Mouse (Mus musculus) heart, embryonic 14.5 days (tissue): ENCODE results near the gene Smim11. TPM values are rescaled to one million over a fixed set of nuclear protein-coding genes. Genes with fewer than 3 reads are reported as not detected.

Experiments
- ATAC-seq: fragments of 200-750 bp; cut with Nextera tagmentation; 2 replicates; pipeline ENCODE4 v1.8.0; 2017; ENCODE audit warnings: low read depth, moderate TSS enrichment; ENCODE audit not compliant: insufficient number of reproducible peaks, insufficient read depth, low FRiP score
- H3K27ac ChIP-seq, 2 experiments: fragments of 200-500 bp in 1 of 2; fragments of 300-500 bp in 1 of 2; sonication (generic) in 1 of 2; replicated peaks in 1 of 2; 2 replicates each; pipeline ENCODE4 v1.5.1; 2012 to 2014; ENCODE audit warnings: low read depth in 2 of 2, low read length in 2 of 2, control low read depth in 1 of 2, mild to moderate bottlenecking in 1 of 2, mixed read lengths in 1 of 2; ENCODE audit not compliant: control insufficient read depth in 1 of 2, insufficient read depth in 1 of 2
- H3K27me3 ChIP-seq: fragments of 300-500 bp; sonication (generic); 2 replicates; pipeline ENCODE4 v1.6.1; 2014; ENCODE audit warnings: mild to moderate bottlenecking, low read length, control low read depth; ENCODE audit not compliant: control insufficient read depth, insufficient read depth
- H3K36me3 ChIP-seq: fragments of 300-500 bp; sonication (generic); 2 replicates; pipeline ENCODE4 v1.6.1; 2014; ENCODE audit warnings: mild to moderate bottlenecking, control low read depth, low read length, mixed read lengths; ENCODE audit not compliant: control insufficient read depth, insufficient read depth
- H3K4me1 ChIP-seq, 2 experiments: fragments of 200-500 bp in 1 of 2; fragments of 300-500 bp in 1 of 2; sonication (generic) in 1 of 2; 2 replicates each; pipeline ENCODE4 v1.6.1; 2012 to 2014; ENCODE audit warnings: low read length in 2 of 2, control low read depth in 1 of 2, mixed read lengths in 1 of 2; ENCODE audit not compliant: control insufficient read depth in 2 of 2, insufficient read depth in 2 of 2
- H3K4me2 ChIP-seq: fragments of 300-500 bp; sonication (generic); 2 replicates; pipeline ENCODE4 v1.6.1; 2014; ENCODE audit warnings: mild to moderate bottlenecking, low read length
- H3K4me3 ChIP-seq, 2 experiments: fragments of 200-500 bp in 1 of 2; fragments of 300-500 bp in 1 of 2; sonication (generic) in 1 of 2; 2 replicates each; pipeline ENCODE4 v1.5.1; 2012 to 2014; ENCODE audit warnings: low read length in 2 of 2, mild to moderate bottlenecking in 2 of 2, control low read depth in 1 of 2, low read depth in 1 of 2, moderate library complexity in 1 of 2; ENCODE audit not compliant: control insufficient read depth in 1 of 2, insufficient read depth in 1 of 2
- H3K9ac ChIP-seq: fragments of 300-500 bp; sonication (generic); 2 replicates; pipeline ENCODE4 v1.6.1; 2014; ENCODE audit warnings: mild to moderate bottlenecking, low read length
- H3K9me3 ChIP-seq: fragments of 300-500 bp; sonication (generic); 2 replicates; pipeline ENCODE4 v1.6.1; 2016; ENCODE audit warnings: low read length, control low read depth; ENCODE audit not compliant: control insufficient read depth
- WGBS: fragments of 180-500 bp; shearing (Covaris S2); extraction: QIAGEN DNeasy Blood & Tissue Kit; methylation state at CpG from one replicate; pipeline ENCODE4 v1.1.7; 2014; 5-methylcytosine and 5-hydroxymethylcytosine counted together
- polyA plus RNA-seq: library from polyadenylated mRNA; unstranded; fragments of >200 nt; fragmentation: Nextera tagmentation; extraction: Ambion mirVana; gene quantifications from 2 replicates; pipeline ENCODE4 v1.2.1, GENCODE M21; 2014

Smim11 gene
- polyA plus RNA-seq, 1 experiment from 2014 or later, result 132 TPM

DNA sequence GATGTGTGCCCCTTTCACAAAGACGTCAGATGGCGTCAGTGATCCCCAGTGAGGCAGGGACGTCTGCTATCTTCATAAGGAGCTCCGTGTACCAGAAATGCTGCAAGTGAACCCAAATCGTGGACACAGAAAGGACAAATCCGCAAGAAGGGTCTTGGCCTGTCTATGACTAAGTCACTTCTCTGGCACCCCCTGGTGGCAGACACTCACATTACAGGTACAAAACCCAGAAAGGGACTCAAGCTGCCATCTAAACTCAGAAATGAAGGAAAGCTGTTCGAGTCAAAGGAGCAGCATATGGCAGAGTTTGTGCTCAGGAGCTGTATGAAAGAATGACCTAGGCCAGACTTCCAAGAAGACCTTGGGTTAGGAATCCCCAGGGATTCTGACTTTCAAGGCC lies 14.5 kb upstream of the Smim11 start:
- Histone ChIP-seq H3K9me3 (no peaks in the 10 kb centered on the region), H3K36me3 (no peaks in the 10 kb centered on the region), H3K4me1 (peaks cover 0 to 3% of the 10 kb centered on the region in 2 experiments; a peak in 1 of 4 replicates), H3K9ac (no peak overlapping the region), H3K27me3 (no peaks in the 10 kb centered on the region), H3K4me2 (no peak overlapping the region), H3K27ac (no peak overlapping the region), H3K4me3 (no peak overlapping the region)
- WGBS, result 9% methylated on average over 7 of the region's 7 CpGs
- ATAC-seq, result no peak

GRCm38 (mm10) chr16:92288778-92289177 lies 12.3 kb upstream of the Smim11 start:
- ATAC-seq, result no peak
- Histone ChIP-seq H3K4me1 (peaks cover 0 to 3% of the 10 kb centered on the region in 2 experiments; a peak in 1 of 4 replicates), H3K4me3 (no peak overlapping the region), H3K27me3 (no peaks in the 10 kb centered on the region), H3K4me2 (no peak overlapping the region), H3K36me3 (no peaks in the 10 kb centered on the region), H3K9ac (no peak overlapping the region), H3K9me3 (no peaks in the 10 kb centered on the region), H3K27ac (no peak overlapping the region)
- WGBS, result 76% methylated on average over 9 of the region's 9 CpGs

DNA sequence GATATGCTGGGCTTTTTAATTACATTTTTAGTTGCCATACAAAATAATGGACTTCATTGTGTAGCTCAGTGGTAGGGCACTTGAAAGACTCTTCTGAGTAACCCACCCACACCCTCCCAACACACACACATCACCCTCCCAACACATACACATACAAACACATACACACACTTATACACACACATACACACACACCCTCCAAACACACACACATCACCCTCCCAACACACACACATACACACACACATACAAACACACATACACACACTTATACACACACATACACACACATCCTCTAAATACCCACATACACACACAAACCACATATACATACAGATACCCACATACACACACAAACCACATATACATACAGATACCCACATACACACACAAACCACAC lies 11.0 kb upstream of the Smim11 start:
- no peaks in the 10 kb centered on the region for H3K9me3 ChIP-seq
- H3K4me3 ChIP-seq, result no peak overlapping the region
- peaks cover 2 to 4% of the 10 kb centered on the region in 2 experiments; a peak in 1 of 4 replicates for H3K4me1 ChIP-seq
- H3K4me2 ChIP-seq, result no peak overlapping the region
- H3K36me3 ChIP-seq, result no peaks in the 10 kb centered on the region
- H3K9ac ChIP-seq, result no peak overlapping the region
- no peaks in the 10 kb centered on the region for H3K27me3 ChIP-seq
- no peak for ATAC-seq
- no peak overlapping the region for H3K27ac ChIP-seq

DNA sequence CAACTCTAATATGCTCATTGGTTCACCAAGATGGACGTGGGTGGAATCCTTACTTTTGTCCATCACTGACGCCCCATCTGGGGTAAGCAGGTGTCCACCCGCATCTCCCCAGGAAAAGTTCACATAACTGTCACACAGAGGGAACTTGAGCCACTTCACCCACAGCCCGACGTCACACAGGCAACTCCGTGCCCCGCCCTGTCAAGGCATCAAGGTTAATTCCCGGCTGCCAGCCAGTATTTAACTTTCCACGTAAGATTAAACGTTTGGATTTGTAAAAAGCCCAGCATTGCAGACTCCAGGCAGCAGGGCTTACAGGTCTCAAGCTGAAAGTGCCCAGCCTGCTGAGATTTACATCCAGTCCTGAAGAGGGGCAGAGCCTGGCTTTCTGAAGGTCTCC lies 9.0 kb upstream of the Smim11 start, which contains the start of gene Kcne2:
Gene Kcne2, plus strand, starts transcription at position 289 of the 400 bp plus-strand sequence.
- H3K27ac ChIP-seq, result no peak within 1 kb of the TSS
- no peak for ATAC-seq
- 65% methylated on average over 10 of the region's 10 CpGs for WGBS
- peaks cover 5 to 11% of the 10 kb centered on the region in 2 experiments; a peak in 2 of 4 replicates for H3K4me1 ChIP-seq
- H3K4me3 ChIP-seq, result no peak within 1 kb of the TSS
- no peaks in the 10 kb centered on the region for H3K9me3 ChIP-seq
- no peaks in the 10 kb centered on the region for H3K27me3 ChIP-seq
- no peak within 1 kb of the TSS for H3K9ac ChIP-seq
- H3K36me3 ChIP-seq, result no peaks in the 10 kb centered on the region
- no peak within 1 kb of the TSS for H3K4me2 ChIP-seq

DNA sequence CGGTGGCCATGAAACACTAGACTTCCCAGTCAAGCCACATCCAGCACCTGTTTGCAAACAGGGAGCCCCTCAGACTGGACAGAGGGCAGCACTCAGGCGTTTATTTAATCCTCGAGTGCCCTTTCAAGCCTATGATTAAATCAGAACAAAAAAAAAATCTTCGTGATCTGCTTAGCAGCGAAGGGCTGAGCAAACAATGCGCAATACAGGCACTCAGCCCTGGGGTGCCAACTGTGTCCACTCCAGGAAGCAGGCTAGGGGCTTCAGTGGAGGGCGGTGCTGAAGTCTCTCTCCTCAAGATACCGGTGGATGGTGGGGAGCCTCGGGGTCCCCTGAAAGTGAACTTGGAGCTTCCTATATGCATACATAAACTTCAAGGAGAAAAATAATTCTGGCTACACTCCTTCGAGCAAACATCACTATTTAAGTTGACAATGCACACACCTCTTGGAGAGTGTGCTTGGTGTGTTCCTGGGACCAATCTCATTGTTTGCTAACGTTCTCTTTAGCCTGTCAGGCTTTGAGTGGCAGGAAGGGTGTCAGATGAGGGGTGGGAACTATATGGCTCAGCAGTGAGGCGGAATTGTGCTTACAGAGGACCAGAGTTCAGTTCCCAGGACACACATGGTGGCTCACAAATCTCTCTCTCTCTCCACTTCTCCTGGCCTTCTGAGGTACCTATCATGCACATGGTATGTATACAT lies 6.7 kb upstream of the Smim11 start:
- Histone ChIP-seq H3K4me2 (no peak overlapping the region), H3K9me3 (no peaks in the 10 kb centered on the region), H3K36me3 (no peaks in the 10 kb centered on the region), H3K27ac (peak overlapping the region in 1 of 2 experiments; percentile 60; a peak in 1 of 4 replicates), H3K4me3 (no peak overlapping the region), H3K4me1 (peaks cover 5 to 11% of the 10 kb centered on the region in 2 experiments; a peak in 2 of 4 replicates), H3K9ac (no peak overlapping the region), H3K27me3 (no peaks in the 10 kb centered on the region)
- ATAC-seq, result no peak
- 67% methylated on average over 12 of the region's 12 CpGs for WGBS

DNA sequence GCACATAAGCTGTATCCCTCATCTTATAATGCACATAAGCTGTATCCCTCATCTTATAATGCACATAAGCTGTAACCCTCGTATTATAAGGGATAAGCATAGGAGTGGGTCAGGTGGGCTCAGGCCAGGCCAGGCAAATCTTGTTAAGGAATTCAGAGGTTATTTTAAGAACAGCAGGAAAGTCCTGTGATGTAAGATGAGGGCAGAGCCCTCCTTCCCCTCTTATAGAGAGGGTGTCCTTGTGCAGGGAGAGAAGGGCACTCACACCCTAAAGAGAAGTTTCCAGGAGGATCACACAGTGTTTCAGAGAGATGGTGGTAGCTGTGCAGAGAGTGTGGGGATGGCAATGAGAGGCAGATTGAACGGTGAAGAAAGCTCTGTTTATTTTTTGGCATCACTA lies 5.8 kb upstream of the Smim11 start:
- Histone ChIP-seq H3K4me1 (peaks cover 5 to 11% of the 10 kb centered on the region in 2 experiments; a peak in 3 of 4 replicates), H3K4me3 (no peak overlapping the region), H3K9me3 (no peaks in the 10 kb centered on the region), H3K9ac (0 out of 2 replicates have a peak overlapping the region, but pooled peaks have one; percentile 21), H3K27me3 (no peaks in the 10 kb centered on the region), H3K4me2 (peak overlapping the region; percentile 21; the same call in 1 of the 2 replicates), H3K27ac (peak overlapping the region; percentile 38 to 60), H3K36me3 (no peaks in the 10 kb centered on the region)
- 25% methylated on average over 2 of the region's 2 CpGs for WGBS
- ATAC-seq, result no peak

DNA sequence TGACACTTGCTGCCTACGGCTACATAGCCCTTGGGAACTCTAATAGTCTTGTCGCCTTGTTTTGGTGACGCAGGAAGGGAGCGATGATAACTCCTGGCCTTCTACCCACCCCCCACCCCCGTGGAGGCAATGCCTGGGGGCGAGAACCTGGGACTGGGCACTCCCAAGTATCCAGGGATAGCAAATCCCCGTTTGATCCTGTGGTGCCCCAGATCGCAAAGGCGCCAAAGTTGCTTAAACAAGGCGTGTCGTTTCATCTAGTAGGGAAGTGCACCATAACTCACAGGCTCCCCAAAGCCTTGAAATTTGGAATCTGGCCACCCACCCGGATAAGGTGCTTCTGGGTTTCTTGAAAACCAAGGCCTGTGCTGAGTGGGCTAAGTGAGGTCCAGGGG lies 323 bp downstream of the Smim11 start:
- H3K4me2 ChIP-seq, result peak overlapping the region; percentile 86
- peak overlapping the region; percentile 89 for H3K9ac ChIP-seq
- peak overlapping the region; percentile 81 to 82 for H3K27ac ChIP-seq
- ATAC-seq, result peak; percentile 46
- H3K27me3 ChIP-seq, result no peaks in the 10 kb centered on the region
- peaks cover 17 to 21% of the 10 kb centered on the region in 2 experiments for H3K4me1 ChIP-seq
- 2% methylated on average over 12 of the region's 12 CpGs for WGBS
- H3K36me3 ChIP-seq, result peaks cover 15% of the 10 kb centered on the region
- H3K9me3 ChIP-seq, result no peaks in the 10 kb centered on the region
- H3K4me3 ChIP-seq, result peak overlapping the region; percentile 71 to 92
